Mouse (Mus musculus): ENCODE data around the gene Mlf2.

DNA sequence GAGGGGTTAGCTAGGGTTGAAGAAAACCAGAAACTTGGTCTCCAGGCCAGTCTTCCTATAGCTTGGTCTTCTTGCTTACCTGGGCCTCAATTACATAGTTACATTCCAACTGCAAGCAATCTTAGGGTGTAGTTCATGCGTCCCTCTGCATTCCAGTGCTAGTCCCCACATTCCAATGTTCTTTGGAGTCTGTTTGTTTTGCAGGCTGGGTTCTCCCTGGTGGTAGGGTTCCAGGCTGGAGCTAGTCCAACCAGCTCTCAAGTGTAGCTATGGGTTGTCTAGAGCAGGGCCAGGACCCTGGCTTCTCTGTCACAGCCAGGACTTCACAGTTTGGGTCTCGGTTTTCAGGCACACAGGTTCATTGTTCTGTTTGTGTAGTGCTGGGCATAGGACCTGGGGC is 6.3 kb downstream of the Mlf2 start:
- no peak for TF ChIP-seq CTCF (IDR thresholded peaks at IDR 0.05; ENCODE audit: control insufficient read depth, insufficient read depth, insufficient read length)
- TF ChIP-seq MYOG (IDR thresholded peaks at IDR 0.05; ENCODE audit: control insufficient read depth, extremely low read depth, insufficient read length): no peak
- no peak for TF ChIP-seq CEBPB (IDR thresholded peaks at IDR 0.05; ENCODE audit: low read depth)
